Mouse (Mus musculus) ES-E14 (cell line): ENCODE measurements around the gene Otog.

Experiments
- HCFC1 ChIP-seq: IDR thresholded peaks from 2 replicates; pipeline ENCODE4 v1.6.1; 2012; ENCODE audit warnings: low read length, inconsistent platforms, borderline replicate concordance; ENCODE audit not compliant: insufficient read depth
- MAFK ChIP-seq: IDR thresholded peaks from 2 replicates; pipeline ENCODE4 v1.6.1; 2014; ENCODE audit warnings: mild to moderate bottlenecking, low read depth, low read length, inconsistent platforms; ENCODE audit not compliant: insufficient read depth
- ZC3H11A ChIP-seq: IDR thresholded peaks from 2 replicates; pipeline ENCODE4 v1.6.1; 2012; ENCODE audit warnings: low read depth, mild to moderate bottlenecking, inconsistent platforms, low read length, borderline replicate concordance
- ZNF384 ChIP-seq: IDR thresholded peaks from 2 replicates; pipeline ENCODE4 v1.6.1; 2012; ENCODE audit warnings: low read depth, low read length, inconsistent platforms

- TF ChIP-seq HCFC1 (peak; percentile 50; the same call in 1 of the 2 replicates), ZC3H11A (no peak), MAFK (no peak), ZNF384 (no peak)
These were observed 73.6 kb downstream of the Otog start for GRCm38 (mm10) chr7:46314220-46315009.
